Mouse (Mus musculus): ENCODE results near the gene Prkg1.

DNA sequence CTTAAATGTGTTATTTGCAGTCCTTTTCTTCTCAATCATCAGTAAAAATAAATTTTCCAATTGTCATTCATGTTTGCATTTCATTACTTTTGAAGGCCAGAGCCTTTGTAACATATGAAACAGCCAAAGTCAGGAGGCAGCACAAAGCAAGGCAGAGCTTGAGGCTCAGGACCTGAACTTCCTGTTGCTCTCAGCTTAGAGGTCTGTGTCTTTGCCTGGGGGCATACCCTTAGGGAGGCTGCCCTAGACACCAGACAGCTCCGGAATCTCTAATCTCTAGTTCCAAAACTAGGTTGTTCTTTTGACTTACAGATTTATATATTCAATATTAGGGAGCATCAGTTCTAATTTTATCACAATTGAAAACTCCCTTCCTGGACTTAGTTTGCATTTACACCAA, 700.1 kb downstream of the Prkg1 start:
- no peak for TF ChIP-seq POLR2A (IDR thresholded peaks at IDR 0.05; ENCODE audit: extremely low read depth, insufficient read depth, low read length)
- no peak for TF ChIP-seq CTCF (IDR thresholded peaks at IDR 0.05; ENCODE audit: low read depth, low read length)
